9 mouse cellular contexts compared by ENCODE assay signal in genomic region chr1:51934176-51934924, GRCm38 (mm10). TPM values are rescaled to one million over a fixed set of nuclear protein-coding genes. Genes with fewer than 3 reads are reported as not detected.
A peak's percentile ranks its signal among the peaks of the same experiment; 100 is the strongest.
DNase-seq lines count a peak whose midpoint lies in the region; ATAC-seq and TF ChIP-seq lines count a peak whose summit lies in the region.
"Had no signal": no experiment of that assay in that cellular context is flagged by ENCODE, and none has a peak within 500 bp of the region (broad histone marks: within the 10 kb centered on the region; RNA-seq: fewer than 3 reads in every experiment).

No protein-coding gene starts in this region.

- no peak overlapping the region for H3K27ac ChIP-seq in lung, embryonic 16.5 days (ENCODE audit: low read length)
- H3K27ac ChIP-seq in hindbrain, postnatal 0 days, result no peak overlapping the region
- H3K27ac ChIP-seq: heart, adult 2 months had no signal

- no peak for TF ChIP-seq CTCF in hindbrain, postnatal 0 days (IDR thresholded peaks at IDR 0.05; ENCODE audit: low read depth)

- DNase-seq in heart, adult 11 months, result peak; percentile 91
- no peak for DNase-seq in heart, postnatal 36 days
- peak; percentile 85 for DNase-seq in splenic B cell, adult 2 months (ENCODE audit: low read depth, low spot score)
- DNase-seq in cerebellum, adult 18-20 months, result no peak
- no peak for DNase-seq in hindbrain, postnatal 0 days (ENCODE audit: low spot score)
- no peak for DNase-seq in Muller cell, postnatal 12 days (ENCODE audit: inconsistent ontology term)

- no peak overlapping the region for H3K9ac ChIP-seq in lung, embryonic 16.5 days (ENCODE audit: low read length)
- no peak overlapping the region for H3K9ac ChIP-seq in hindbrain, postnatal 0 days (replicated peaks; ENCODE audit: low read length)

- intact Hi-C loops in heart, postnatal 36 days (cut with DNase I), result no loop called here

- ATAC-seq in activated CD4-positive, CD25-positive, alpha-beta regulatory T cell, adult 4 months, result peak; percentile 85
- ATAC-seq in lung, embryonic 16.5 days (ENCODE audit: low read depth), result peak; percentile 80
- ATAC-seq in hindbrain, postnatal 0 days, result no peak

- no peaks in the 10 kb centered on the region for H3K36me3 ChIP-seq in lung, embryonic 16.5 days (ENCODE audit: control insufficient read depth, insufficient read depth, low read length)
- H3K36me3 ChIP-seq in splenic B cell, adult 2 months (ENCODE audit: control insufficient read depth, insufficient read depth, low read length, poor library complexity, severe bottlenecking), result no peaks in the 10 kb centered on the region
- no peaks in the 10 kb centered on the region for H3K36me3 ChIP-seq in hindbrain, postnatal 0 days (ENCODE audit: insufficient read depth, low read length)

- 59% methylated on average over 11 of the region's 11 CpGs for WGBS in lung, embryonic 16.5 days
- WGBS in hindbrain, postnatal 0 days, result 79% methylated on average over 11 of the region's 11 CpGs

- H3K4me2 ChIP-seq in lung, embryonic 16.5 days (ENCODE audit: low read depth, low read length), result no peak overlapping the region
- H3K4me2 ChIP-seq in hindbrain, postnatal 0 days (ENCODE audit: low read depth, low read length), result no peak overlapping the region

- no peak overlapping the region for H3K4me3 ChIP-seq in lung, embryonic 16.5 days (ENCODE audit: low read length)
- no peak overlapping the region for H3K4me3 ChIP-seq in hindbrain, postnatal 0 days (ENCODE audit: low read length)
- H3K4me3 ChIP-seq: heart, adult 2 months had no signal

- H3K4me1 ChIP-seq in lung, embryonic 16.5 days (replicated peaks; ENCODE audit: control insufficient read depth, insufficient read depth, low read length), result peaks cover 4% of the 10 kb centered on the region; the same call in 1 of the 2 replicates
- no peaks in the 10 kb centered on the region for H3K4me1 ChIP-seq in hindbrain, postnatal 0 days (ENCODE audit: insufficient read depth, low read length)

- H3K9me3 ChIP-seq in lung, embryonic 16.5 days (ENCODE audit: control insufficient read depth, low read length), result no peaks in the 10 kb centered on the region
- no peaks in the 10 kb centered on the region for H3K9me3 ChIP-seq in hindbrain, postnatal 0 days (ENCODE audit: low read length)

- H3K27me3 ChIP-seq in lung, embryonic 16.5 days (ENCODE audit: control insufficient read depth, insufficient read depth, low read depth, low read length), result no peaks in the 10 kb centered on the region
- H3K27me3 ChIP-seq in splenic B cell, adult 2 months (ENCODE audit: control insufficient read depth, insufficient read depth, low read length, poor library complexity, severe bottlenecking), result no peaks in the 10 kb centered on the region
- H3K27me3 ChIP-seq in hindbrain, postnatal 0 days (ENCODE audit: insufficient read depth, low read length), result no peaks in the 10 kb centered on the region

RNA-seq across cellular contexts. Expression of gene Myo1b, which starts 18.5 kb away (rescaled TPM):
- 10 to 100 TPM; 25.3 to 30.9 TPM for total RNA-seq in heart, postnatal 36 days (2021)
- 1 to 10 TPM; 1.1 to 1.3 TPM for polyA plus RNA-seq in activated CD4-positive, CD25-positive, alpha-beta regulatory T cell, adult 4 months (2017; shearing (Covaris generic))
- polyA plus RNA-seq in lung, embryonic 16.5 days (2015; fragmentation: Nextera tagmentation; extraction: Ambion mirVana), result 80.4 and 83.0 TPM in 2 replicates
- total RNA-seq in hindbrain, postnatal 0 days (2014; rRNA removed), result 20.3 and 27.9 TPM in 2 replicates
- 44.7 and 45.2 TPM in 2 replicates for polyA plus RNA-seq in hindbrain, postnatal 0 days (2015; fragmentation: Nextera tagmentation; extraction: Ambion mirVana)

RNA-seq across cellular contexts. Expression of gene Stat4, which starts 52.6 kb away (rescaled TPM):
- total RNA-seq in heart, postnatal 36 days (2021), result under 1 TPM; 0.22 to 0.28 TPM
- 100 to 1,000 TPM; 147 to 156 TPM for polyA plus RNA-seq in activated CD4-positive, CD25-positive, alpha-beta regulatory T cell, adult 4 months (2017; shearing (Covaris generic))
- 1.4 and 2.3 TPM in 2 replicates for polyA plus RNA-seq in lung, embryonic 16.5 days (2015; fragmentation: Nextera tagmentation; extraction: Ambion mirVana)
- total RNA-seq in hindbrain, postnatal 0 days (2014; rRNA removed), result 0.07 and 0.78 TPM in 2 replicates
- polyA plus RNA-seq in hindbrain, postnatal 0 days (2015; fragmentation: Nextera tagmentation; extraction: Ambion mirVana), result 0.31 and 0.40 TPM in 2 replicates

Comparison
In these comparisons a context has a peak if more than half of its experiments do, and no peak if none do; other contexts are left out.
1. DNase-seq: peak in heart, adult 11 months (single experiment) and splenic B cell, adult 2 months (single experiment); none in heart, postnatal 36 days (0 of 2), cerebellum, adult 18-20 months (0 of 2), hindbrain, postnatal 0 days (single experiment) and Muller cell, postnatal 12 days (single experiment).
2. RNA of gene Myo1b, which starts 18.5 kb away (polyA plus RNA-seq): 80.4 to 83.0 TPM in lung, embryonic 16.5 days and 44.7 to 45.2 TPM in hindbrain, postnatal 0 days; 1.1 to 1.3 TPM in activated CD4-positive, CD25-positive, alpha-beta regulatory T cell, adult 4 months; every median in the first group is over 10 times any median in the second.
3. RNA of gene Stat4, which starts 52.6 kb away (polyA plus RNA-seq): 147 to 156 TPM in activated CD4-positive, CD25-positive, alpha-beta regulatory T cell, adult 4 months; 1.4 to 2.3 TPM in lung, embryonic 16.5 days and 0.31 to 0.40 TPM in hindbrain, postnatal 0 days; every median in the first group is over 10 times any median in the second.